Mouse (Mus musculus) C2C12 (cell line): ENCODE results near the gene Bex3. TPM values are rescaled to one million over a fixed set of nuclear protein-coding genes. Genes with fewer than 3 reads are reported as not detected.

Experiments
- H3K27me3 ChIP-seq: one replicate; pipeline ENCODE4 v1.6.1; 2011; ENCODE audit not compliant: control insufficient read depth, insufficient read depth, insufficient read length
- H3K36me3 ChIP-seq: one replicate; pipeline ENCODE4 v1.6.1; 2011; ENCODE audit not compliant: control insufficient read depth, insufficient read depth
- H3K4me3 ChIP-seq: one replicate; pipeline ENCODE4 v1.5.1; 2011; ENCODE audit warnings: mild to moderate bottlenecking, control low read depth; ENCODE audit not compliant: poor library complexity, insufficient read depth, severe bottlenecking
- H3K79me2 ChIP-seq: one replicate; pipeline ENCODE4 v1.6.1; 2011; ENCODE audit not compliant: control insufficient read depth, insufficient read depth
- H3K79me3 ChIP-seq: one replicate; pipeline ENCODE4 v1.6.1; 2011; ENCODE audit warnings: low read depth, control low read depth
- H3ac ChIP-seq: one replicate; pipeline ENCODE3; 2011; ENCODE audit warnings: low read depth; ENCODE audit not compliant: control insufficient read depth, insufficient read length
- CEBPB ChIP-seq: IDR thresholded peaks from one replicate; pipeline ENCODE4 v1.6.1; 2011; ENCODE audit warnings: low read depth, mild to moderate bottlenecking, control low read depth, moderate library complexity
- CTCF ChIP-seq: IDR thresholded peaks from one replicate; pipeline ENCODE4 v1.5.1; 2011; ENCODE audit not compliant: control insufficient read depth, insufficient read depth, insufficient read length
- FOSL1 ChIP-seq: IDR thresholded peaks from one replicate; pipeline ENCODE4 v1.8.0; 2011; ENCODE audit warnings: mild to moderate bottlenecking, low read length; ENCODE audit not compliant: poor library complexity, insufficient read depth, severe bottlenecking
- MAX ChIP-seq: IDR thresholded peaks from one replicate; pipeline ENCODE4 v1.6.1; 2011; ENCODE audit warnings: mild to moderate bottlenecking, control low read depth
- MYOD1 ChIP-seq: IDR thresholded peaks from one replicate; pipeline ENCODE4 v1.6.1; 2011; ENCODE audit warnings: low read depth; ENCODE audit not compliant: control insufficient read depth, insufficient read length
- MYOG ChIP-seq: IDR thresholded peaks from one replicate; pipeline ENCODE4 v1.6.1; 2011; ENCODE audit not compliant: control insufficient read depth, insufficient read length; ENCODE audit errors: extremely low read depth
- USF1 ChIP-seq: IDR thresholded peaks from one replicate; pipeline ENCODE4 v1.6.1; 2011; ENCODE audit warnings: low read depth, mild to moderate bottlenecking, control low read depth, moderate library complexity
- polyA plus RNA-seq: library from polyadenylated mRNA; unstranded; fragments of >200 nt; fragmentation: generic; extraction: Trizol; gene quantifications from one replicate; pipeline ENCODE4 v1.2.1, GENCODE M21; 2012; ENCODE audit warnings: missing spikeins

The Bex3 gene
- polyA plus RNA-seq, 1 experiment: 242 TPM

GRCm38 (mm10) chrX:136304295-136304694 is 34.2 kb downstream of the Bex3 start:
- no peaks in the 10 kb centered on the region for H3K27me3 ChIP-seq
- H3ac ChIP-seq: no peak overlapping the region
- H3K4me3 ChIP-seq: no peak overlapping the region
- no peaks in the 10 kb centered on the region for H3K79me2 ChIP-seq
- H3K79me3 ChIP-seq: no peaks in the 10 kb centered on the region
- TF ChIP-seq MAX (no peak), USF1 (no peak), CTCF (peak; percentile 6), CEBPB (no peak), MYOD1 (no peak)
- no peaks in the 10 kb centered on the region for H3K36me3 ChIP-seq

GRCm38 (mm10) chrX:136306196-136306595 is 36.1 kb downstream of the Bex3 start:
- no peak overlapping the region for H3K4me3 ChIP-seq
- no peaks in the 10 kb centered on the region for H3K79me2 ChIP-seq
- H3K36me3 ChIP-seq: no peaks in the 10 kb centered on the region
- no peaks in the 10 kb centered on the region for H3K79me3 ChIP-seq
- TF ChIP-seq CEBPB: no peak
- no peak for TF ChIP-seq MAX
- TF ChIP-seq FOSL1: no peak
- TF ChIP-seq MYOG: no peak
- no peak for TF ChIP-seq USF1
- no peak for TF ChIP-seq CTCF
- TF ChIP-seq MYOD1: no peak
- H3ac ChIP-seq: no peak overlapping the region
- no peaks in the 10 kb centered on the region for H3K27me3 ChIP-seq

GRCm38 (mm10) chrX:136313303-136313702 is 43.2 kb downstream of the Bex3 start:
- H3K79me3 ChIP-seq: no peaks in the 10 kb centered on the region
- H3K36me3 ChIP-seq: no peaks in the 10 kb centered on the region
- no peak for TF ChIP-seq CTCF
- no peak for TF ChIP-seq USF1
- TF ChIP-seq CEBPB: no peak
- no peak overlapping the region for H3ac ChIP-seq
- no peak overlapping the region for H3K4me3 ChIP-seq
- no peaks in the 10 kb centered on the region for H3K27me3 ChIP-seq
- no peaks in the 10 kb centered on the region for H3K79me2 ChIP-seq

GRCm38 (mm10) chrX:136313792-136314564 is 43.9 kb downstream of the Bex3 start:
- TF ChIP-seq CTCF: no peak
- no peak for TF ChIP-seq CEBPB
- no peak for TF ChIP-seq MYOD1
- TF ChIP-seq MYOG: no peak
- no peak for TF ChIP-seq FOSL1
- no peak for TF ChIP-seq MAX
- TF ChIP-seq USF1: no peak
- Histone ChIP-seq H3K27me3 (no peaks in the 10 kb centered on the region), H3K79me2 (no peaks in the 10 kb centered on the region), H3K4me3 (no peak overlapping the region), H3K79me3 (no peaks in the 10 kb centered on the region), H3ac (no peak overlapping the region), H3K36me3 (no peaks in the 10 kb centered on the region)

- no peak overlapping the region for H3ac ChIP-seq
- no peaks in the 10 kb centered on the region for H3K79me3 ChIP-seq
- no peak overlapping the region for H3K4me3 ChIP-seq
- no peaks in the 10 kb centered on the region for H3K27me3 ChIP-seq
- H3K79me2 ChIP-seq: no peaks in the 10 kb centered on the region
- H3K36me3 ChIP-seq: no peaks in the 10 kb centered on the region
- TF ChIP-seq FOSL1 (no peak), CEBPB (no peak), CTCF (no peak), MAX (no peak), MYOG (no peak), USF1 (no peak), MYOD1 (no peak)
Measured at GRCm38 (mm10) chrX:136319953-136320352, 49.9 kb downstream of the Bex3 start.

Other genes starting within 250 kb of the Bex3 start
- gene Arxes1, start 236.9 kb upstream of the Bex3 start, polyA plus RNA-seq: not detected
- 15.1 TPM for gene Bex2, start 202.0 kb upstream of the Bex3 start, polyA plus RNA-seq
- gene Nxf3, start 185.0 kb upstream of the Bex3 start, polyA plus RNA-seq: 21.8 TPM
- not detected for gene Bex4, start 131.3 kb upstream of the Bex3 start, polyA plus RNA-seq
- gene Tceal8, start 97.9 kb upstream of the Bex3 start, polyA plus RNA-seq: 58.1 TPM
- 0.05 TPM for gene Tceal5, start 66.4 kb upstream of the Bex3 start, polyA plus RNA-seq
- gene Tceal7, start 55.5 kb upstream of the Bex3 start, polyA plus RNA-seq: not detected
- gene Bex1, start 54.7 kb upstream of the Bex3 start, polyA plus RNA-seq: not detected
- 93.5 TPM for gene Tceal9, start 25.2 kb upstream of the Bex3 start, polyA plus RNA-seq
- gene Kir3dl1, start 247.7 kb downstream of the Bex3 start, polyA plus RNA-seq: not detected